Mouse (Mus musculus) kidney, adult 2 months (tissue): ENCODE results near the gene Brpf1.

Experiments used
- CTCF ChIP-seq: fragments of 200-500 bp; conservative IDR thresholded peaks from 2 replicates; pipeline ENCODE4 v1.5.1; 2011; ENCODE audit warnings: low read depth, mild to moderate bottlenecking, control low read depth, low read length, moderate library complexity, mixed read lengths; ENCODE audit not compliant: insufficient read depth, insufficient read length
- POLR2A ChIP-seq: fragments of 200-500 bp; IDR thresholded peaks from one replicate; pipeline ENCODE4 v1.6.1; 2011; ENCODE audit warnings: low read depth, low read length, control low read depth

DNA sequence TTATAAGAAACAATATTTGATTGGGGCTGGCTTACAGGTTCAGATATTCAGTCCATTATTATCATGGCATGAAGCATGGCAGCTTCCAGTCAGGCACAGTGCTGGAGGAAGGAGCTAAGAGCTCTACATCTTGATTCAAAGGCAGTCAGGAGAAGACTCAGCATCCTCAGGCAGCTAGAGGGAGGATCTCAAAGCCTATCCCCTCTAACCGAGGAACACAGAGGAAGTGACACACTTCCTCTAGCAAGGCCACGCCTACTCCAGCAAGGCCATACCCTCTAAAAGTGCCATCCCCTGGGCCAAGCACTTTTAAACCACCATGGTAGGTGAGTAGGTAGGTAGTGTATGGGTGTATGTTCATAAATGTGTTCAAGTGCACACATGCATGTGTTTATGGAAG lies 23.6 kb downstream of the Brpf1 start:
- TF ChIP-seq CTCF (no peak), POLR2A (no peak)
